Mouse (Mus musculus): ENCODE results near the gene Fbll1.

DNA sequence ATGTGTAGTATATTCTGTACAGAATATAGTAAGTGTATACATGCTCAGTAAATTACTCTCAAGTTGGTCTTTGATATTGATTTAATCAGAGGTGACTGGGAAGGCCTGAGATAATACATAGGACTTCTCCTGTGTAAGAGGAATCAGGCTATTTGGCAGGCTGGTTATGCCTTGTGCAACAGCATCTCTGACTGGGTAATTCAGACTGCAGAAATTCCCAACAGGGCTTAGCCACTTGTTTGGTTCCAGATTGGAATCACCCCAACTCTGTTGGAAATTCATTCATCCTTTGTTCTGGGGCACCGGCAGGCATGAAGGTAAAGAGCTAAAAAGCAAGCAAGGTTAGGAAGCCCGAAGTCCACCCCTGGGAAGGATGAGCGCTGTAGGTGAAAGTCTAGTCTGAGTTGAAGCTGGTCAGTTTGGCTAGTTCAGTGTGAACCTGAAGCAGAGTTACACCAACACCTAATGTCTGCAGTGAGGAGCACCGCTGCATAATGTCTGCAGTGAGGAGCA lies 43.7 kb downstream of the Fbll1 start:
- no peak for TF ChIP-seq CTCF (IDR thresholded peaks at IDR 0.05; ENCODE audit: borderline replicate concordance, insufficient read depth, low read length)
- no peak for TF ChIP-seq POLR2A (IDR thresholded peaks at IDR 0.05; ENCODE audit: low read depth, low read length)
